Mouse (Mus musculus) hindlimb bud, embryonic 11.5 days (tissue): Measurements from ENCODE around the gene Galnt6.

Experiments
- DNase-seq: peaks from one replicate; pipeline ENCODE4 v3.0.0-alpha.2; 2012; ENCODE audit warnings: low read depth, low spot score; ENCODE audit errors: extremely low spot score

Galnt6 gene

DNA sequence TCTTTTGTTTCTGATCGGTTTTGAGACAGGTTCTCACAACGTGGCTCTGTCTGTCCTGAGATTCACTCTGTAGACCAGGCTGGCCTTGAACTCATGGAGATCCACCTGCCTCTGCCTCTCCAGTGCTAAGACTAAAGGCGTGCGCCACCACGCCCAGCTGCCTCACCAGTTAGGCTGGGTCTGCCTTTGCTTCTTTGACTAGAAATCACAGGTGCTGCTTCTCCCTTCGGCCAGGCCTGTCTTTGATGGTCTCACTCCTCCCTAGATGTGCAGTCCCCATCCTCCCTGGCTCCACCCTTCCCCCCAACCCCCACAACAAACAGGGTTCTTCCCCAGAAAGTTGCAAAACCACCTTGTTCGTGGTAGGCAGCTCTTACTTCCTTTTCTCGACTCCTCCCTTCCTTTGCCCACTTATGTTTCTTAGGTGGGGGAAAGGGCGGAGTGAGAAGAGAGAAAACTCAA is 64.3 kb downstream of the Galnt6 start:
- DNase-seq: no peak

DNA sequence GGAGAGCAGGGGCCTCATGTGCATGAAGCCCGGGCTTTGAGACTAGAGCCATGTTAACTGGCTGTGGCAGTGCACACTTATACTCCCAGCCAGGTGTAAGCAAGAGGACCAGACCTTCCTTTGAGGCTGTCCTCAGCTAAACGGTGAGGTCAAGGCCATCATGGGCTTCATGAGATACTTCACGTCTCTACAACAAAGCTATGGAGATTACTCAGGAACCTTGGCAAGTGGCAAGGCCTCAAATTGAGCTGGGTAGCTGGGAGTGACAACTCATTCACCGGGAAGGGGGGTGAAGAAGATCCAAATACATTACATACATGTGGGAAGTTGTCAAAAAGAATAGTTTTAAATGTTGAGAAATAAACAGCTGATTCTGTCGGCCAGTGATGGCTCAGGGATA is 68.4 kb downstream of the Galnt6 start:
- DNase-seq: no peak

DNA sequence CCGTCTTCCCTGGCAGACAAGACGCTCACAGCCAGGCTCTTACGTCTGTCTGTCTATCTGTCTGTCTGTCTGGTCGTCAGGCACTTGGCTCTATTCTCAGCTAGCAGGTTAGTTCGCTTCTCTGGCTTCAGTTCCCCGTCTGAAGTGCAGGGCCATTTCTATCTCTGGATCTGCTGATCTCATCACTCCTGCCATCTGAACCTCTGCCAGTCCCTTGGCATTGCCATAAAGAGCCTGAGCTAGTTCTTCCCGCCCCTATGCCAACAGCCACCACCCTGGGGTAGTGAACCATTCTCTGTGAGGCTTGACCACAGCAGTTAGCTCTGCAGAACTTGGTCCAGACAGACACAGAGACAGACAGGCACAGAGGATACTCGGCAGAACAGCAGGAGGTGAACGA is 68.9 kb downstream of the Galnt6 start:
- no peak for DNase-seq

DNA sequence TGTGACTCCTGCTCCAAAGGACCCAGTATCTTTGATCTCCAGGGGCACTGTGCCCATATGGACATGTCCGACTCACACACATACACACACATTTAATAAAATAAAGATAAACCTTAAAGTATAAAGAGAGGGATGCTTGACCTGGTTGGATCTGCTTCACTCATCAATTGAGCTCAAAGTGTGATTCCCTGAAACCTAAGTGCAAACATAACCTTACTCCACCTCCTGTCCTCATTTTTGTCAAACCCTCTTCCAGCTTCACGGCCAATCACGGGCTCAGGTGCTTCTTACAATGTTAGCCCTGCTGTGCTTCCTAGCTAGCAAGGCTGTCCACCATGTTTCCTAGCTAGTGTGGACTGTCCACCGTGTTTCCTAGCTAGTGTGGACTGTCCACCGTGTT is 74.0 kb downstream of the Galnt6 start:
- DNase-seq: no peak

DNA sequence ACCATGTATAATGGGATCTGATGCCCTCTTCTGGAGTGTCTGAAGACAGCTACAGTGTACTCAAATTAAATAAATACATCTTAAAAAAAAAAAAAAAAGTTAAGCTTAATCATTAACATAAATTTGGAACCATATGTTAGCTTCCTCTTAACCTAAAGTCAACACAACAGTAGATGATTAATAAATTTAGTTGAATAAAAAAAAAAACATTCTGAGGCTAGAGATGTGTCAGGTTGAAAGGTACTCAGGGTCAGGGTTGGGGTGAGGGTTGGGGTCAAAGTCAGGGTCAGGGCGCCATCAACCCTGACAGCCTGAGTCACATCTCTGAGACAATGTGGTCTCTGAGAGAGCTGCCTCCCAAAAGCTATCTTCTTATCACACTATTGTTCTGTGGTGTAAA is 74.9 kb downstream of the Galnt6 start:
- no peak for DNase-seq

DNA sequence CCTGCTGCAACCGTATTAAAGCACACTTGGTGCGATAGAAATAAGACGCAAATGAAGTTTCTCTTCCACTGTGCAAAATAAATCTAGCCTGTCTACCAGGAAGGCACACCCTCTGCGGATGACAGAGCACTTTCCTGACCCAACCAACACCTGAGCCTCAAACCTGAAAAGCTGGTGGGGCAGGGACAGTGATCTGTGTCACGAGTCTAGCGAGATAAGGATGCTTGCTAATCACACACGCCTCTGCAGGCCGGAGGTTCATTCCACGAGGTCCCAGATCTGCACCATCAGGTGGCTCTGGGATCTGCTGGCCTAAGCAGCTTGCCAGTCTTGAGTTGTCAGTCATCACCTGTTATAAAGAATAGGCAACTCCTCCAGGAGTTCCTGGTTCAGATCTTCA is 77.6 kb downstream of the Galnt6 start:
- no peak for DNase-seq

DNA sequence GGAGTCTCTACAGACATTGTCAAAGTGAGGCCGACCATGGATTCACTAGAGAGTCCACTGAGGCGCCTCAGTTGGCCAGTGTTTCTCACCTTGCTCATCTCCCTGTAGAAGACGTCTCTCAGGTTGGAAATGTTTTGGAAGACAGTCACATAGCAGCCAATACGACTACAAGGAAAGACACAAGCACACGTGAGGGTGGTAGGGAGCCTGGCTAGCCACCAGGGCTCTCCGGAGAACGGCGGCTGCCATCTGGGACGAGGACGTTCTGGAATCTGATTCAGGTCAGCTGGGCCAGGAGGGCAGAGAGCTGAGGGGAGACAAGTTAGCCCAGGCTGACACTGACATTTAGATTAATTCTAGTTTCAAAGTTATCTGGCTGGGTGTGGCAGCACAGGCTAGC is 79.1 kb downstream of the Galnt6 start:
- DNase-seq: no peak

DNA sequence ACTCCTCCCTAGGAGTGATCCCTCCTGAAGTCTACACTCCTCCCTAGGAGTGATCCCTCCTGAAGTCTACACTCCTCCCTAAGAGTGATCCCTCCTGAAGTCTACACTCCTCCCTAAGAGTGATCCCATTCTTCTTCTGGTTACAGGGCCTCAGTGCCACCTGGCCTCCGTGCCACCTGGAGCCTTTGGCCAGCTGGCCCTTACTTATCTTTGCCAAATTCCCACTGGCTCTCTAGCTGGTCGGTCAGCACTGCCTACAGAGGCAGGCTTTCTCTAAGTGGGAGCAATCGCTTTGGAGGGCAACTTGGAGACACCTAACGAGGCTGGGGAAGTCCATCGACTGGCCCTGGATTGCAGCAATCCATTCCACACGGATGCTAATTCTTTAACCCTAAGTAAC is 83.0 kb downstream of the Galnt6 start:
- no peak for DNase-seq

DNA sequence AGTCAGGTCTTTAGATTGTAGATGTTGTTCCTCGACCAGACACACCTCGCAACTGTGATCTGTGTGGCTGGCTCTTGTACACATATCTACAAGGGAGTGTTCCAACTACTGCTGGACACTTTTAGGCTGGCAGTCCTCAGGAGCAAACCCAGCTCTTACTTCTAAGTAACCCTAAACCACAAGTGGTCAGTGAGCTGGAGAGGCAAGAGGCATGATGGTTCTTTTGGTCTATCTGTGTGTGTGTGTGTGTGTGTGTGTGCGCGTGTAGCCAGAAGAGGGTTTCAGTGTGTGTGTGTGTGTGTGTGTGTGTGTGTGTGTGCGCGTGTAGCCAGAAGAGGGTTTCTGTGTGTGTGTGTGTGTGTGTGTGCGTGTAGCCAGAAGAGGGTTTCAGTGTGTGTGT is 86.7 kb downstream of the Galnt6 start:
- DNase-seq: no peak
